Mouse (Mus musculus) heart, embryonic 16.5 days (tissue): ENCODE measurements around the gene Mgat3. TPM values are rescaled to one million over a fixed set of nuclear protein-coding genes. Genes with fewer than 3 reads are reported as not detected.
A peak's percentile ranks its signal among the peaks of the same experiment; 100 is the strongest.

Experiments used
- ATAC-seq: fragments of 200-750 bp; cut with Nextera tagmentation; replicated peaks from 2 replicates; pipeline ENCODE4 v1.8.0; 2017; ENCODE audit warnings: moderate number of reproducible peaks; ENCODE audit not compliant: insufficient read depth, low FRiP score; ENCODE audit errors: extremely low read depth
- H3K27ac ChIP-seq: fragments of 300-500 bp; sonication (generic); 2 replicates; pipeline ENCODE4 v1.5.1; 2014; ENCODE audit warnings: mild to moderate bottlenecking, low read length, control low read depth, moderate library complexity
- H3K27me3 ChIP-seq: fragments of 300-500 bp; sonication (generic); 2 replicates; pipeline ENCODE4 v1.6.1; 2014; ENCODE audit warnings: low read length, mixed read lengths; ENCODE audit not compliant: control insufficient read depth, insufficient read depth
- H3K36me3 ChIP-seq: fragments of 300-500 bp; sonication (generic); 2 replicates; pipeline ENCODE4 v1.6.1; 2014; ENCODE audit not compliant: control insufficient read depth, insufficient read depth
- H3K4me1 ChIP-seq: fragments of 300-500 bp; sonication (generic); 2 replicates; pipeline ENCODE4 v1.6.1; 2014; ENCODE audit warnings: low read length, mixed read lengths; ENCODE audit not compliant: control insufficient read depth, insufficient read depth
- H3K4me2 ChIP-seq: fragments of 300-500 bp; sonication (generic); 2 replicates; pipeline ENCODE4 v1.6.1; 2014; ENCODE audit warnings: low read depth, mild to moderate bottlenecking, control low read depth, low read length
- H3K4me3 ChIP-seq: fragments of 300-500 bp; sonication (generic); 2 replicates; pipeline ENCODE4 v1.5.1; 2014; ENCODE audit warnings: mild to moderate bottlenecking, control low read depth, low read length
- H3K9ac ChIP-seq: fragments of 300-500 bp; sonication (generic); 2 replicates; pipeline ENCODE4 v1.6.1; 2014; ENCODE audit warnings: low read length, control low read depth
- H3K9me3 ChIP-seq: fragments of 300-500 bp; sonication (generic); replicated peaks from 2 replicates; pipeline ENCODE4 v1.6.1; 2016; ENCODE audit warnings: low read length; ENCODE audit not compliant: control insufficient read depth
- WGBS: fragments of 180-500 bp; shearing (Covaris S2); extraction: QIAGEN DNeasy Blood & Tissue Kit; methylation state at CpG from one replicate; pipeline ENCODE4 v1.1.7; 2014; 5-methylcytosine and 5-hydroxymethylcytosine counted together
- polyA plus RNA-seq: library from polyadenylated mRNA; unstranded; fragments of >200 nt; fragmentation: Nextera tagmentation; extraction: Ambion mirVana; gene quantifications from 2 replicates; pipeline ENCODE4 v1.2.1, GENCODE M21; 2015

Mgat3 gene
- polyA plus RNA-seq, 1 experiment from 2014 or later, result 1.3 TPM

GRCm38 (mm10) chr15:80145397-80145796, 28.1 kb upstream of the Mgat3 start:
- Histone ChIP-seq H3K27ac (no peak overlapping the region), H3K36me3 (peaks cover 30% of the 10 kb centered on the region)
- 88% methylated on average over 5 of the region's 5 CpGs for WGBS

GRCm38 (mm10) chr15:80146153-80146552, 27.4 kb upstream of the Mgat3 start:
- H3K9me3 ChIP-seq, result peaks cover 4% of the 10 kb centered on the region
- H3K4me3 ChIP-seq, result no peak overlapping the region
- peaks cover 31% of the 10 kb centered on the region for H3K36me3 ChIP-seq
- WGBS, result 41% methylated on average over 6 of the region's 6 CpGs
- no peak for ATAC-seq
- no peaks in the 10 kb centered on the region for H3K27me3 ChIP-seq
- H3K4me1 ChIP-seq, result peaks cover 28% of the 10 kb centered on the region
- H3K27ac ChIP-seq, result peak overlapping the region; percentile 32; the same call in 1 of the 2 replicates
- no peak overlapping the region for H3K4me2 ChIP-seq
- peak overlapping the region; percentile 44; the same call in 1 of the 2 replicates for H3K9ac ChIP-seq

More at GRCm38 (mm10) chr15:80145397-80145796, 28.1 kb upstream of the Mgat3 start:
- Histone ChIP-seq H3K4me1 (peaks cover 31% of the 10 kb centered on the region), H3K9me3 (peaks cover 4% of the 10 kb centered on the region), H3K27me3 (no peaks in the 10 kb centered on the region), H3K4me2 (no peak overlapping the region), H3K9ac (no peak overlapping the region), H3K4me3 (no peak overlapping the region)
- ATAC-seq, result no peak

GRCm38 (mm10) chr15:80147090-80147489, 26.4 kb upstream of the Mgat3 start:
- peaks cover 27% of the 10 kb centered on the region for H3K4me1 ChIP-seq
- H3K36me3 ChIP-seq, result peaks cover 27% of the 10 kb centered on the region
- no peak overlapping the region for H3K9ac ChIP-seq
- no peaks in the 10 kb centered on the region for H3K27me3 ChIP-seq
- no peak overlapping the region for H3K4me3 ChIP-seq
- no peak overlapping the region for H3K27ac ChIP-seq
- ATAC-seq, result 0 out of 2 replicates have a peak, but pooled peaks have one; percentile 10
- 85% methylated on average over 14 of the region's 14 CpGs for WGBS
- H3K9me3 ChIP-seq, result peaks cover 2% of the 10 kb centered on the region
- H3K4me2 ChIP-seq, result no peak overlapping the region

GRCm38 (mm10) chr15:80147511-80147910, 26.0 kb upstream of the Mgat3 start:
- Histone ChIP-seq H3K4me1 (peaks cover 27% of the 10 kb centered on the region), H3K27me3 (no peaks in the 10 kb centered on the region), H3K9me3 (no peaks in the 10 kb centered on the region), H3K27ac (0 out of 2 replicates have a peak overlapping the region, but pooled peaks have one; percentile 16), H3K4me3 (no peak overlapping the region), H3K4me2 (no peak overlapping the region), H3K36me3 (peaks cover 24% of the 10 kb centered on the region), H3K9ac (peak overlapping the region; percentile 8; the same call in 1 of the 2 replicates)
- no peak for ATAC-seq
- 54% methylated on average over 5 of the region's 5 CpGs for WGBS

- peaks cover 23% of the 10 kb centered on the region for H3K36me3 ChIP-seq
- H3K4me1 ChIP-seq, result peaks cover 30% of the 10 kb centered on the region
- H3K4me3 ChIP-seq, result no peak overlapping the region
- ATAC-seq, result no peak
- H3K9ac ChIP-seq, result 0 out of 2 replicates have a peak overlapping the region, but pooled peaks have one; percentile 3
- WGBS, result 61% methylated on average over 8 of the region's 8 CpGs
- H3K4me2 ChIP-seq, result no peak overlapping the region
- no peaks in the 10 kb centered on the region for H3K9me3 ChIP-seq
- H3K27ac ChIP-seq, result no peak overlapping the region; the same call in 1 of the 2 replicates
- no peaks in the 10 kb centered on the region for H3K27me3 ChIP-seq
These were observed 25.0 kb upstream of the Mgat3 start for GRCm38 (mm10) chr15:80148565-80148964.

- Histone ChIP-seq H3K4me3 (no peak overlapping the region), H3K27ac (no peak overlapping the region), H3K9ac (no peak overlapping the region), H3K36me3 (peaks cover 24% of the 10 kb centered on the region), H3K4me1 (peaks cover 30% of the 10 kb centered on the region), H3K4me2 (no peak overlapping the region), H3K9me3 (no peaks in the 10 kb centered on the region), H3K27me3 (no peaks in the 10 kb centered on the region)
- 83% methylated on average over 7 of the region's 7 CpGs for WGBS
- no peak for ATAC-seq
These were observed 24.0 kb upstream of the Mgat3 start for GRCm38 (mm10) chr15:80149517-80149916.

- 75% methylated on average over 10 of the region's 10 CpGs for WGBS
- peak overlapping the region; percentile 74 for H3K27ac ChIP-seq
- ATAC-seq, result peak; percentile 69
These were observed 20.9 kb upstream of the Mgat3 start for GRCm38 (mm10) chr15:80152663-80153062.

GRCm38 (mm10) chr15:80153757-80154156, 19.8 kb upstream of the Mgat3 start:
- H3K4me1 ChIP-seq, result peaks cover 4% of the 10 kb centered on the region; the same call in 1 of the 2 replicates
- 73% methylated on average over 11 of the region's 11 CpGs for WGBS
- H3K4me3 ChIP-seq, result no peak overlapping the region
- H3K4me2 ChIP-seq, result no peak overlapping the region
- peaks cover 48% of the 10 kb centered on the region for H3K36me3 ChIP-seq
- H3K9me3 ChIP-seq, result no peaks in the 10 kb centered on the region
- ATAC-seq, result no peak
- no peak overlapping the region for H3K9ac ChIP-seq
- no peaks in the 10 kb centered on the region for H3K27me3 ChIP-seq
- no peak overlapping the region for H3K27ac ChIP-seq

More at GRCm38 (mm10) chr15:80152663-80153062, 20.9 kb upstream of the Mgat3 start:
- Histone ChIP-seq H3K9ac (no peak overlapping the region), H3K9me3 (no peaks in the 10 kb centered on the region), H3K4me2 (no peak overlapping the region), H3K36me3 (peaks cover 37% of the 10 kb centered on the region), H3K4me1 (peaks cover 8% of the 10 kb centered on the region), H3K27me3 (no peaks in the 10 kb centered on the region), H3K4me3 (no peak overlapping the region)

GRCm38 (mm10) chr15:80155707-80156106, 17.8 kb upstream of the Mgat3 start:
- Histone ChIP-seq H3K27ac (no peak overlapping the region), H3K36me3 (peaks cover 58% of the 10 kb centered on the region), H3K9ac (no peak overlapping the region), H3K27me3 (no peaks in the 10 kb centered on the region), H3K4me3 (no peak overlapping the region), H3K4me2 (no peak overlapping the region), H3K9me3 (no peaks in the 10 kb centered on the region), H3K4me1 (peaks cover 5% of the 10 kb centered on the region; the same call in 1 of the 2 replicates)
- no peak for ATAC-seq
- 92% methylated on average over 8 of the region's 8 CpGs for WGBS
